Mouse (Mus musculus) forebrain, postnatal 0 days (tissue): ENCODE data around the gene Coq4. TPM values are rescaled to one million over a fixed set of nuclear protein-coding genes. Genes with fewer than 3 reads are reported as not detected.

ENCODE experiments used
- ATAC-seq: fragments of 200-750 bp; cut with Nextera tagmentation; 2 replicates; pipeline ENCODE4 v1.8.0; 2017; ENCODE audit warnings: mild to moderate bottlenecking, moderate library complexity
- DNase-seq: peaks from one replicate; pipeline ENCODE4 v3.0.0-alpha.2; 2015
- H3K27ac ChIP-seq: fragments of 300-500 bp; sonication (generic); 2 replicates; pipeline ENCODE4 v1.5.1; 2014; ENCODE audit warnings: low read depth, mild to moderate bottlenecking, antibody characterized with exemption, low read length, moderate library complexity, mixed read lengths
- H3K27me3 ChIP-seq: fragments of 300-500 bp; sonication (generic); 2 replicates; pipeline ENCODE4 v1.6.1; 2014; ENCODE audit warnings: mild to moderate bottlenecking, low read length, mixed read lengths; ENCODE audit not compliant: insufficient read depth
- H3K36me3 ChIP-seq: fragments of 300-500 bp; sonication (generic); 2 replicates; pipeline ENCODE4 v1.6.1; 2014; ENCODE audit warnings: mild to moderate bottlenecking, moderate library complexity; ENCODE audit not compliant: insufficient read depth
- H3K4me1 ChIP-seq: fragments of 300-500 bp; sonication (generic); 2 replicates; pipeline ENCODE4 v1.6.1; 2014; ENCODE audit warnings: antibody characterized with exemption; ENCODE audit not compliant: insufficient read depth
- H3K4me2 ChIP-seq: fragments of 300-500 bp; sonication (generic); 2 replicates; pipeline ENCODE4 v1.6.1; 2014; ENCODE audit warnings: low read depth, mild to moderate bottlenecking, moderate library complexity
- H3K4me3 ChIP-seq: fragments of 300-500 bp; sonication (generic); 2 replicates; pipeline ENCODE4 v1.5.1; 2014; ENCODE audit warnings: low read depth, low read length, mixed read lengths
- H3K9ac ChIP-seq: fragments of 300-500 bp; sonication (generic); 2 replicates; pipeline ENCODE4 v1.6.1; 2014; ENCODE audit warnings: mild to moderate bottlenecking
- H3K9me3 ChIP-seq: fragments of 300-500 bp; sonication (generic); 2 replicates; pipeline ENCODE4 v1.6.1; 2016; ENCODE audit warnings: low read length
- CTCF ChIP-seq: sonication (generic); IDR thresholded peaks from 2 replicates; pipeline ENCODE4 v1.5.1; 2016; ENCODE audit warnings: antibody characterized with exemption, control low read depth, low read depth
- WGBS: fragments of 180-500 bp; shearing (Covaris S2); extraction: QIAGEN DNeasy Blood & Tissue Kit; methylation state at CpG from one replicate; pipeline ENCODE4 v1.1.7; 2014; 5-methylcytosine and 5-hydroxymethylcytosine counted together
- polyA plus RNA-seq: library from polyadenylated mRNA; unstranded; fragments of >200 nt; fragmentation: Nextera tagmentation; extraction: Ambion mirVana; gene quantifications from 2 replicates; pipeline ENCODE4 v1.2.1, GENCODE M21; 2015
- total RNA-seq: library from RNA; depleted of rRNA; stranded (reverse); fragments of >200 nt; gene quantifications from 2 replicates; pipeline ENCODE4 v1.2.3, GENCODE M21; 2014; rRNA removed

Gene Coq4
- total RNA-seq (34.5 and 39.7 TPM in 2 replicates), polyA plus RNA-seq (31.2 and 36.7 TPM in 2 replicates)

DNA sequence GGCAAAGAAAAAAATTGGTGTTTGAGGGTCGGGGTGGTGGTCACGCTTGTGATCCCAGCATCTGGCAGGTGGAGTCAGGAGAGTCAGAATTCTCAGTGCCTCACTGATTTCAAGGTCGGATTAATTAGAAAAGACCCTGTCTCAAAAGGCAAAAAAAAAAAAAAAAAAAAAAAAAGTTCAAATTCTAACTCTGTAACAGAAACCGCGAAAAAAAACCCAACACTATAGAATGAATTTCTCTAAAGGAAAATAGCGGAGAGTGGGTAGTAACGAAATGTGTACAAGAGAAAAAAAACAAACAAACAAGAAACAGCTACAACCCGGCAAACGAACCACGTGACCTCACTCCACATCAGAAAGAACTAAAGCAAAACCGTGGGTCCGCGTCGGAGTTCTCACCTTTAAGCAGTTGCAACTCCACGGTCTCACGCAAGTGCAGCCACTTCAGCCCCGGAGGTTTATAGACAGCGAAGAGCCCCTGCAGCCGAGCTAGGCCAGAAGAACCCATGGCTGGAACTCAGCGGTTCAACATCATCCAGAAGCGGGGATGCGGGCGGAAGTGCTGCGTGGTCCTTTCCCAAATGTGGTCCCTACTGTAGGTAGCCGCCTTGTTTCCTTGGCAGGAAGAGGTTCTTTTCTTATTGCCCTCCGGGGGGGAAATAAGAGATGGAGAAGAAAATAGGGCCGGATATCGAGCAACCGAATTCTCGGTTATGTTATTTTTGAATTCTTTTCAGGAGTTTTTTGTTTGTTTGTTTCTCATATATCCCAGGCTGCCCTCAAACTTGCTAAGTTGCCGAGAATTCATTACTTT lies at the start of gene Coq4:
Coq4 (plus strand) TSS at position 390 of the 814 bp plus-strand sequence.
- Histone ChIP-seq H3K4me1 (peaks cover 7% of the 10 kb centered on the region; the same call in 1 of the 2 replicates), H3K36me3 (peaks cover 59% of the 10 kb centered on the region), H3K4me2 (peak within 1 kb of the TSS; percentile 83), H3K9ac (peak within 1 kb of the TSS; percentile 76), H3K27ac (peak within 1 kb of the TSS; percentile 82), H3K4me3 (peak within 1 kb of the TSS; percentile 58), H3K9me3 (no peaks in the 10 kb centered on the region), H3K27me3 (no peaks in the 10 kb centered on the region)
- 1% methylated on average over 31 of the region's 31 CpGs for WGBS
- peak; percentile 95 for DNase-seq
- peak; percentile 95 for ATAC-seq
- TF ChIP-seq CTCF: no peak

DNA sequence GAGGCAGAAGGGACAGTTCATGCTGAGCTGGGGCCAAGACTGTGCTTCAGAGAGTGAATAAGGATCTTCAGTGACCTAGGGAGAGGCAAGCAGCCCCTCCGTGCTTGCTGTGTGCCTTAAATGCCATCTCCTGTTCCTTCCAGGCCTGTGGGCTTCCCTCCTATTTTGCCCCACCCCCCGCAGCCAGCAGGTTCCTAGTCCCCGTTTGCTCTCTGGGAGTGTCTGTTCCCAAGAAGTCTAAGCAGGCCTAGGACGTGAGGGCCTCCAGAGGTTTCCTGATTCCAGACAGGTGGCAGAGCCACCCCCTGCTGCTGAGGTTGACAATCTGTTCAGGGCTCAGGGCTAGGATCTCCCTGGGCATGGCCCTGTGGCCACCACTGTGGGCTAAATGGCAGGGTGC lies 48.5 kb upstream of the Coq4 start:
- Histone ChIP-seq H3K27ac (no peak overlapping the region), H3K4me3 (no peak overlapping the region), H3K36me3 (peaks cover 64% of the 10 kb centered on the region), H3K27me3 (no peaks in the 10 kb centered on the region), H3K4me2 (no peak overlapping the region), H3K9me3 (no peaks in the 10 kb centered on the region), H3K4me1 (no peaks in the 10 kb centered on the region), H3K9ac (no peak overlapping the region)
- no peak for DNase-seq
- no peak for ATAC-seq
- TF ChIP-seq CTCF: no peak
- WGBS: 71% methylated on average over 4 of the region's 4 CpGs

DNA sequence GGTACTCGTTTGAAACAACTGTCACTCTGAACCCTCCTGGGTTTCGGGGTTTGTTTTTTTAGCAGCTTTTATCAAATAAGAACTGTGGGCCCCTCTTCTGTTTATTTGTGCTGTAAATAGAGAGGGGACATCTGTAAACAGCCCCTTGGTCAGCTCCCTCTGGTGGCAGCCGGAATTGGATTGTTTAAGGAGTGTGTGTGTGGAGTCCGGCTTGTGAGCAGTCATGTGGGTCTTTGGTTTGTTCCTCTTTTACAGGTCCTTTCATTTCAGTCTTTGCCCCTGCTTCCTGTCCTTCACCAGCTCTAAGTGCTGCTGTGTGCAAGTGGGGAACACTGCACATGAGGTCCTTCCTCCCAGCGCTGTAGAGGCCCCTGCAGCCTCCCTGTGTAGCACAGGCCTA lies 47.9 kb upstream of the Coq4 start:
- H3K36me3 ChIP-seq: peaks cover 58% of the 10 kb centered on the region
- no peak overlapping the region for H3K4me2 ChIP-seq
- no peaks in the 10 kb centered on the region for H3K9me3 ChIP-seq
- no peak for DNase-seq
- WGBS: 80% methylated on average over 5 of the region's 5 CpGs
- no peak overlapping the region for H3K27ac ChIP-seq
- peak; percentile 25; the same call in 1 of the 2 replicates for TF ChIP-seq CTCF
- no peaks in the 10 kb centered on the region for H3K4me1 ChIP-seq
- H3K4me3 ChIP-seq: no peak overlapping the region
- H3K27me3 ChIP-seq: no peaks in the 10 kb centered on the region
- H3K9ac ChIP-seq: no peak overlapping the region
- ATAC-seq: 0 out of 2 replicates have a peak, but pooled peaks have one; percentile 12

DNA sequence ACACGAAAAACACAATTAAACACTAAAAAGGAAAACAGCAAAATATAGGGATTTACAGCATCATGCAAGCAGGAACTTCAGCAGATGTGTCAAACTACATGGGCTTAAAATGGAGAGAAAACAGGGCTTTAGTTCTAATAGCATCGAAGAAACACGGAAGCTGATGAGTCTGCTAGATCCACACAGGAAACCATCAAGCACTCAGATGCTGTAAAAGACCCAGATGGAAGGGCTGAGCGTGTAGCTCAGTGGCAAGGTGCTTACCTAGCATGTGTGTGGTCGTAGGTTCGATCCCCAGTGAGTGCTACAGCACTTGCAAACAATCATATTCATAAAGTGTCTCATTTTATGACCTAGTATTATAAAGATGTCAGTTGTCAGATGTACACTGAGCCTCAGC lies 46.1 kb upstream of the Coq4 start:
- WGBS: 96% methylated on average over 6 of the region's 6 CpGs
- H3K9ac ChIP-seq: no peak overlapping the region
- no peak for DNase-seq

DNA sequence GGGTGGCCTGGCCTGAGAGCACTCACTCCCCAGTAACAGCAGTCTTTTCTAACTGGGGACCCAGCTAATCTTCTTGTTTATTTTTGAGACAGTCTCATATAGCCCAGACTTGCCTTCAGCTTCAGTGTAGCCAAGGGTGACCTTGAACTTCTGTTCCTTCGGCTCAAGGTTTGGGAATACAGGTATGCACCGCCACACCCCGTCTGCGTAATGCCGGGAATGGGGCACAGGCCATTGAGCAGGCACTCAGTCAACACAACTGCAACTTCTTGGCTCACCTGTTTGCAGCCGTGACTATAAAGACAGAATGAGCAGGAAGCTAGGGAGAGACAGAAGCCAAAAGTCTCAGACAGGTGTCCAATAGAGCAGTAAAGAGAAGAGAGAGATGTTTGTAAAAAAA lies 43.0 kb upstream of the Coq4 start:
- WGBS: 91% methylated on average over 6 of the region's 6 CpGs
- H3K36me3 ChIP-seq: peaks cover 9% of the 10 kb centered on the region; the same call in 1 of the 2 replicates
- TF ChIP-seq CTCF: no peak
- H3K4me1 ChIP-seq: no peaks in the 10 kb centered on the region
- H3K27me3 ChIP-seq: peaks cover 8% of the 10 kb centered on the region; the same call in 1 of the 2 replicates
- ATAC-seq (no peak), DNase-seq (no peak)
- H3K27ac ChIP-seq: no peak overlapping the region
- H3K9me3 ChIP-seq: no peaks in the 10 kb centered on the region
- no peak overlapping the region for H3K9ac ChIP-seq
- H3K4me2 ChIP-seq: no peak overlapping the region
- no peak overlapping the region for H3K4me3 ChIP-seq

More for the DNA sequence above, 46.1 kb upstream of the Coq4 start:
- no peak for TF ChIP-seq CTCF
- Histone ChIP-seq H3K9me3 (no peaks in the 10 kb centered on the region), H3K36me3 (peaks cover 40% of the 10 kb centered on the region), H3K27ac (no peak overlapping the region), H3K4me2 (no peak overlapping the region), H3K4me1 (no peaks in the 10 kb centered on the region), H3K27me3 (no peaks in the 10 kb centered on the region; the same call in 1 of the 2 replicates), H3K4me3 (no peak overlapping the region)
- ATAC-seq: no peak

DNA sequence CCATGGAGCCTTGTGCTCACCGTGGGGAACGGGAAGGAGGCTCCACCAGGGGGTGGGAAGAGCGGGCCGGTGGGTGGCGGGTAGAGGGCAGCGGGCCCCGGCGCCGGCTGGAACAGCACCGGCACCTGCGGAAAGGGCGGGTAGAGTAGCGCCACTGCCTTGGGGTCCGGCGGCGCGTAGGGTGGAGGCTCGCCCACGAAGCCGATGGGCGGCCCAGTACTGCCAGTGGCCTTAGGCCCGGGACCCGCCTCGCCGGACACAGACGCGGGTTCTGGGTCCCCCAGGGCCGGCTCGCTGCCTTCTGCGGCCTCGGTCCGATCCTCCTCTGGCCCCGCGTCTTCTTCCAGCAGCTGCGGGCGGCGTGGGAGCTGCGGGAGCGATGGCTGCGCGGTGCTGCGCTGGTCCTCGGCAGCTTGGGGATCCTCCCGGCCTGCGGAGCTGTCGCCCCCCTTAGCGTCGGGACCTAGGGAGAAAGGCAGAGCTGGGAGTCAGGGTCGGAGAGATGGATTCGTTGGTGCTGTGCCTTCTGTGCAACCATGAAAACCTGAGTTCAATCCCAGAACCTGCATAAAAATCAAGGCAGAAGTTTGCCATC lies 40.0 kb upstream of the Coq4 start:
- Histone ChIP-seq H3K4me3 (peak overlapping the region; percentile 35), H3K9me3 (no peaks in the 10 kb centered on the region), H3K4me1 (no peaks in the 10 kb centered on the region), H3K27me3 (peaks cover 21% of the 10 kb centered on the region; the same call in 1 of the 2 replicates), H3K4me2 (peak overlapping the region; percentile 71), H3K27ac (no peak overlapping the region), H3K36me3 (no peaks in the 10 kb centered on the region), H3K9ac (peak overlapping the region; percentile 56)
- peak; percentile 59 for ATAC-seq
- no peak for TF ChIP-seq CTCF
- DNase-seq: peak; percentile 25
- WGBS: 8% methylated on average over 40 of the region's 50 CpGs

DNA sequence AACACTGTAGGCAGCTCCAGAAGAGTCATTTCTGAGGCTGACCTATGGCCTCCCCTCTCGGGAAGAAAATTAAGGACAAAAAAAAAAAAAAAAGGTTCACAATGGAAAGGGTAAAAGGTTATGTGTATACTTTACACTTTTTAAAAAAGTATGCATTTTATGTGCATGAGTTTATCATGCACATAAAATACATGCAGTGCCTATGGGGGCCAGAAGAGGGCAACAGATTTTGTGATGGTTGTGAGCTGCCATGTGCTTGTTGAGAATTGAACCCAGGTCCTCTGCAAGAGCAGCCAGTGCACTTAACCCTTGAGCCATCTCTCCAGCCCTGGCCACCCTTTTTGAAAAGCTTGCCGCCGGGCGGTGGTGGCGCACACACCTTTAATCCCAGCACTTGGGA lies 39.4 kb upstream of the Coq4 start:
- ATAC-seq (no peak; the same call in 1 of the 2 replicates), DNase-seq (peak; percentile 21)
- Histone ChIP-seq H3K4me3 (no peak overlapping the region), H3K36me3 (no peaks in the 10 kb centered on the region), H3K4me1 (no peaks in the 10 kb centered on the region), H3K4me2 (0 out of 2 replicates have a peak overlapping the region, but pooled peaks have one; percentile 71), H3K9me3 (no peaks in the 10 kb centered on the region), H3K27me3 (peaks cover 23% of the 10 kb centered on the region; the same call in 1 of the 2 replicates), H3K27ac (no peak overlapping the region), H3K9ac (no peak overlapping the region)
- 64% methylated on average over 5 of the region's 5 CpGs for WGBS
- peak; percentile 59 for TF ChIP-seq CTCF
